Mouse (Mus musculus) neural tube, embryonic 10.5 days (tissue): ENCODE data around the gene Tsfm.
A peak's percentile ranks its signal among the peaks of the same experiment; 100 is the strongest.
"Not testable (repeated sequence)": the region's sequence is repeated elsewhere in the genome, so short reads cannot be mapped to it uniquely, and the experiment has no call there.

Experiments used
- DNase-seq: peaks from one replicate; pipeline ENCODE4 v3.0.0-alpha.2; 2017; ENCODE audit warnings: low spot score; ENCODE audit errors: extremely low spot score

The Tsfm gene

GRCm38 (mm10) chr10:127063913-127064870, 33.6 kb upstream of the Tsfm start:
- peak; percentile 63 for DNase-seq

- DNase-seq, result peak; percentile 100
These were observed 32.7 kb upstream of the Tsfm start, which contains the start of gene Cdk4 for GRCm38 (mm10) chr10:127063239-127063872. Cdk4 (plus strand) TSS chr10:127063534.

- no peak for DNase-seq
These were observed 31.9 kb upstream of the Tsfm start for GRCm38 (mm10) chr10:127062503-127062902.

GRCm38 (mm10) chr10:127062101-127062500, 31.5 kb upstream of the Tsfm start:
- not testable (repeated sequence) for DNase-seq

- no peak for DNase-seq
These were observed 30.9 kb upstream of the Tsfm start for GRCm38 (mm10) chr10:127061513-127061912.

- DNase-seq, result no peak
These were observed 30.4 kb upstream of the Tsfm start for GRCm38 (mm10) chr10:127061085-127061484.

GRCm38 (mm10) chr10:127059968-127060916, 29.6 kb upstream of the Tsfm start, which contains the start of gene March9:
March9 (minus strand) TSS chr10:127060184.
- peak; percentile 63 for DNase-seq

- DNase-seq, result no peak
These were observed 28.7 kb upstream of the Tsfm start for GRCm38 (mm10) chr10:127059174-127059967.

- no peak for DNase-seq
These were observed 28.1 kb upstream of the Tsfm start for GRCm38 (mm10) chr10:127058708-127059107.

- DNase-seq, result peak; percentile 84
These were observed 27.5 kb upstream of the Tsfm start for GRCm38 (mm10) chr10:127058161-127058560.

GRCm38 (mm10) chr10:127056490-127056889, 25.9 kb upstream of the Tsfm start:
- DNase-seq, result no peak

GRCm38 (mm10) chr10:127055406-127055805, 24.8 kb upstream of the Tsfm start:
- DNase-seq, result no peak

- DNase-seq, result no peak
These were observed 24.0 kb upstream of the Tsfm start for GRCm38 (mm10) chr10:127054646-127055045.

- DNase-seq, result no peak
These were observed 19.5 kb upstream of the Tsfm start for GRCm38 (mm10) chr10:127050119-127050474.

GRCm38 (mm10) chr10:127049395-127050118, 18.9 kb upstream of the Tsfm start:
- peak; percentile 37 for DNase-seq

- DNase-seq, result peak; percentile 38
These were observed 18.2 kb upstream of the Tsfm start for GRCm38 (mm10) chr10:127048608-127049394.

- DNase-seq, result no peak
These were observed 17.3 kb upstream of the Tsfm start, which contains the start of gene Cyp27b1 for GRCm38 (mm10) chr10:127047954-127048353. Cyp27b1 (plus strand) TSS chr10:127048250.

- DNase-seq, result no peak
These were observed 12.5 kb upstream of the Tsfm start for GRCm38 (mm10) chr10:127043187-127043586.
